34 mouse cellular contexts compared by ENCODE assay signal in the genomic region with DNA sequence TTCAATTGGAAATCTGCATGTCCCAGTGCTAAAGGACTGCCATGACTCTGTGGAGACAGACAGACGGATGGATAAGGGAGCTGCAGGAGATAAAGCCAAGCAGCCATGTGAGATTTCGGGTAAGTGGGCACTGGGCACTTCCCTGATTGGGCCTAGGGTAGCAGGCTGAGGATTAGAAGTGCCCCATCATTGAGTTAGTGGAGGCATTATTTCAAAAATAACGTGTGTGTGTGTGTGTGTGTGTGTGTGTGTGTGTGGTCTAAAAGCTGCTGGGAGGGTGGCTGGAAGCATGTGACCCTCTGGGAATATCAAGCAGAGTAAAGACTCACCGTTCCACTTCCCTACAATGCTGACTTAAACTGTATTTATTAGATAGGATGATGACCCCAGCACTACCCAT.
"Had no signal": no experiment of that assay in that cellular context is flagged by ENCODE, and none has a peak within 500 bp of the region (broad histone marks: within the 10 kb centered on the region; RNA-seq: fewer than 3 reads in every experiment).

No protein-coding gene starts in this region.

- H3K27me3 ChIP-seq: heart, embryonic 12.5 days; heart, embryonic 13.5 days; heart, embryonic 15.5 days; hindbrain, embryonic 12.5 days; hindbrain, embryonic 13.5 days; hindbrain, embryonic 15.5 days; intestine, embryonic 15.5 days; kidney, embryonic 15.5 days had no signal

- DNase-seq: heart, adult 2 months; heart, postnatal 10 days; heart, postnatal 14 days; heart, postnatal 36 days; heart, postnatal 4 days; kidney, adult 11 months; kidney, adult 18-20 months; kidney, adult 2 months; kidney, adult 8-10 months; kidney, adult 9 months; kidney, postnatal 10 days; kidney, postnatal 14 days; kidney, postnatal 25 days; kidney, postnatal 36 days; kidney, postnatal 4 days; layer of hippocampus, adult 9-11 months; layer of hippocampus, postnatal 36 days had no signal

- ATAC-seq: hindbrain, embryonic 16.5 days; hindbrain, postnatal 0 days; inflammation-experienced regulatory T-cells, adult 6 months; intestine, embryonic 15.5 days; intestine, embryonic 16.5 days; intestine, postnatal 0 days had no signal

- H3K9ac ChIP-seq: heart, embryonic 12.5 days; heart, embryonic 13.5 days; heart, embryonic 15.5 days; hindbrain, embryonic 12.5 days; hindbrain, embryonic 13.5 days; hindbrain, embryonic 14.5 days; hindbrain, embryonic 15.5 days; intestine, embryonic 15.5 days; kidney, embryonic 15.5 days had no signal

- H3K4me1 ChIP-seq: heart, embryonic 12.5 days; heart, embryonic 13.5 days; heart, embryonic 15.5 days; intestine, embryonic 15.5 days had no signal

- H3K9me3 ChIP-seq: heart, embryonic 12.5 days; heart, embryonic 13.5 days; heart, embryonic 15.5 days; hindbrain, embryonic 10.5 days; hindbrain, embryonic 12.5 days; hindbrain, embryonic 13.5 days; hindbrain, embryonic 15.5 days; intestine, embryonic 15.5 days; kidney, embryonic 15.5 days had no signal

- H3K36me3 ChIP-seq: heart, embryonic 12.5 days; heart, embryonic 13.5 days; heart, embryonic 15.5 days; hindbrain, embryonic 12.5 days; hindbrain, embryonic 13.5 days; hindbrain, embryonic 15.5 days; intestine, embryonic 15.5 days; kidney, embryonic 15.5 days had no signal

- H3K4me2 ChIP-seq: heart, embryonic 11.5 days; heart, embryonic 12.5 days; heart, embryonic 13.5 days; heart, embryonic 15.5 days; hindbrain, embryonic 12.5 days; hindbrain, embryonic 13.5 days; hindbrain, embryonic 14.5 days; hindbrain, embryonic 15.5 days; intestine, embryonic 15.5 days; kidney, embryonic 15.5 days had no signal

- H3K27ac ChIP-seq: heart, adult 2 months; heart, embryonic 13.5 days; heart, embryonic 15.5 days; hindbrain, embryonic 10.5 days; hindbrain, embryonic 12.5 days; hindbrain, embryonic 13.5 days; hindbrain, embryonic 14.5 days; hindbrain, embryonic 15.5 days; hindbrain, postnatal 0 days; intestine, embryonic 15.5 days; kidney, embryonic 15.5 days; kidney, postnatal 0 days had no signal

- H3K4me3 ChIP-seq: heart, adult 2 months; heart, embryonic 12.5 days; heart, embryonic 13.5 days; heart, embryonic 15.5 days; hindbrain, embryonic 10.5 days; hindbrain, embryonic 12.5 days; hindbrain, embryonic 13.5 days; hindbrain, embryonic 15.5 days; intestine, embryonic 15.5 days; kidney, embryonic 15.5 days had no signal
